Mouse (Mus musculus): ENCODE results near the gene Rgs3.

The Rgs3 gene

GRCm38 (mm10) chr4:62559797-62560329, at the start of gene Rgs3:
Gene Rgs3 (plus strand): TSS chr4:62559847.
- DNase-seq (ENCODE audit: low spot score) = no peak

GRCm38 (mm10) chr4:62509946-62510345, 49.7 kb upstream of the Rgs3 start:
- no peak for DNase-seq (ENCODE audit: low spot score)

DNA sequence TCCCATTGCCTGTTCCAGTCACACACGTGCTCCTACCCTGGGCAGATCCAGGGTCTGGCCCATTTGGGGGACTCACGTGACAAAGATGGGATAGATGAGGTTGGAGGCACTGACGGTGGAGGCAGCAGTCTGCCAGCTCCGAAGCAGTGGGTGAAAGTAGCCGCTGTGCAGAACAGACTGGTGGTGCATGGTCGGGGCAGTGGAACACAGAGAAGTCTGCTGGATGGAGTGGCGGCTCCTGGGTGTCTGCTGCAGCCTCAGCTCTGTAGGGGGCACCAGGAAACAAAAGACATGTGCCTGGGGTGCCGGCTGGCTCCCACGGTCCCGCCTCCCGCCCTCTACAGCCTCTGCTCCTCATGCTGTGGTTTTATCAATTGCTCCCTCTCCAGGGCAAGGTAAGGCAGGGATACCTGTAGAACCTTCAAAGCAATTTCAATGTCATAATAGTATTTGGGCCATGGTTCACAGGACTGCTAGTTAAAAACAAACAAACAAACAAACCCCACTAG, 45.6 kb upstream of the Rgs3 start:
- DNase-seq (ENCODE audit: low spot score) = no peak

- no peak for DNase-seq (ENCODE audit: low spot score)
Observed at GRCm38 (mm10) chr4:62514995-62515394, 44.7 kb upstream of the Rgs3 start.

DNA sequence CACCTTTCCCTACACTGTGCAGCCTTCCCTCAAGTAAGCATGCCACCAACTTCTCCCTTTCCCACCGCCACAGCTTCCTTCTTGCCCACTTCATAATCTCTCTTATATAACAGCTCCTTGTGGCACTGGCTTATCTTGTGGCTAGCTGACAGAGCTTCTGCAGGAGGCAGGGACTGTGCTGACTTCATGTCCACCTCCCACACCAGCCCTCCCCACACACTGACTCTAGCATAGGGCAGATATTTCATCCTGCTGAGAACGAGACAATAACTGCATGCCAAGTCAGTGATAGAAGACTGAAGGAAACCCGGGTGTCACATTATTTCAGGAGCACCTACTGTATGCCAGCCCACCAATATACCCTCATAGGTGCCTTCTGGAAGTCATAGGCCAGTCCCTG, 44.2 kb upstream of the Rgs3 start:
- no peak for DNase-seq (ENCODE audit: low spot score)

DNA sequence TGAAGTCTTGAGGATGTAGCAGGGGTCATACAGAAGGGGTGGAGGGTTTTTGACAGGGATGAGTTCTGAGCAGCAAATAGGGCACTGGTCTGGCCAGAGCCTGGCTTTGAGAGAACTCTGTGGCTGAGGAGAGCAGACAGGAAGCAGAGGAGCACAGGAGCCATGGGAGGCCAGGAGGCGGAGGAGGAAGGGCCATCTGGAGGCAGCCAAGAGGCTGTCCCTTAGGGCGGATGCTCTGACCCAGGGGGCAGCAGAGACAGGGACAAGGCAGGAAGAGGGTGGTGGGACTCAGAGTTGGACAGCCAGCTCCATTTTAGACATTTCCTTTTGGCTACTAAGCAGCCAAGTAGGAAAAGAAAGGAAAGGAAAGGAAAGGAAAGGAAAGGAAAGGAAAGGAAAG, 43.6 kb upstream of the Rgs3 start:
- DNase-seq (ENCODE audit: low spot score) = no peak

GRCm38 (mm10) chr4:62516579-62516978, 43.1 kb upstream of the Rgs3 start:
- no peak for DNase-seq (ENCODE audit: low spot score)

DNA sequence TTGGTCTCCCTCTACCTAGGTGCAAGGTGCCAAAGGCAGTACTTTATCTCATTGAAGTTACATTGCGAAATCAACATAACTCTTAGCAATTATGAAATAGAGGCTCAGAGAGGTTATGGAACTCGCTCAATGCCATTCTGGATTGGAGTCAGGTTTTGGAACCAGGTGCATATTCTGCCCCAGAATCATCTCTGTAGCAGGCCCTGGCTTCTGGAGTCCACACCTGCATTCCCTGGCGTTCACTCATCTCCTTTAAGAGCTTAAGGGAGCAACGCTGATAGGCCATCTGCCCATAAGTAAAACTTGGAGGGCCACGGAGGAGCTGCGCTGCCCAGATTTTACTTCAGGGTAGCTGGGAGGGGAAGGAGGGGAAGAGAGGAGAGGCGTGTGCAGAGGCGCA, 42.6 kb upstream of the Rgs3 start:
- DNase-seq (ENCODE audit: low spot score) = no peak

GRCm38 (mm10) chr4:62517538-62518415, 41.9 kb upstream of the Rgs3 start:
- no peak for DNase-seq (ENCODE audit: low spot score)

DNA sequence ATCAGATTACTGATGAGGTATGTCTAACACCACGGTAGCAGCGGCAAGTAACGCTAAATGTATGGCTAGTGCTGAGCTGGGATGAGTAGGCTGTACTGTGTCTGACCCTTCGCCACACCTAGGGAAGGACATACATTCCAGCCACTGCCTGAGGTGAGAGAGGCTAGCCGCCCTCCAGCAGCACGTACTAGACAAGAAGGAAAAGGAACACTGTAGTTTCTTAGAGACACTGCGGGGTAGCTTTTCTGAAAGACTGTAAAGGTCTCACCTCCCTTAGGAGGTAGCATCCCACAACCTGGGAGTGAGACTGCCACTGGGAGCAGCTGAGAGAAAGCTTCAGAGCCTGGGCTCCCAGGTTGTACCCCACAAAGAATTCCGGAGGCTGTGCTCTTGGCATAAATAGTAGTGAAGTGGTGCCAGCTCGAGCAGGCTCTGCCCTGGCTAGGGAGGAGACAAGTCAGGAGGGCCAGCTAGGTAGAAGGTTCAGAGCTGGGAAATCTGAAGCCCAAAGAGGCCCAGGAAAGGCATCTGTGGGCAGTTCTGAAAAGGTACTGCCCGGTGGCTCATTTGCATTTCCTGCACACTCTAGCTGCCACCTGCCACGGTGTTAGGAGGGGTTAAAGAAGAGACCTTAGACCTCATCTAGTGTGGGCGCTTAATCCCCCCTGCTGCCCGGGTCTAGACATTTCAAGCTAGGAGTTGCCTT, 41.1 kb upstream of the Rgs3 start:
- DNase-seq (ENCODE audit: low spot score) = peak; percentile 28

DNA sequence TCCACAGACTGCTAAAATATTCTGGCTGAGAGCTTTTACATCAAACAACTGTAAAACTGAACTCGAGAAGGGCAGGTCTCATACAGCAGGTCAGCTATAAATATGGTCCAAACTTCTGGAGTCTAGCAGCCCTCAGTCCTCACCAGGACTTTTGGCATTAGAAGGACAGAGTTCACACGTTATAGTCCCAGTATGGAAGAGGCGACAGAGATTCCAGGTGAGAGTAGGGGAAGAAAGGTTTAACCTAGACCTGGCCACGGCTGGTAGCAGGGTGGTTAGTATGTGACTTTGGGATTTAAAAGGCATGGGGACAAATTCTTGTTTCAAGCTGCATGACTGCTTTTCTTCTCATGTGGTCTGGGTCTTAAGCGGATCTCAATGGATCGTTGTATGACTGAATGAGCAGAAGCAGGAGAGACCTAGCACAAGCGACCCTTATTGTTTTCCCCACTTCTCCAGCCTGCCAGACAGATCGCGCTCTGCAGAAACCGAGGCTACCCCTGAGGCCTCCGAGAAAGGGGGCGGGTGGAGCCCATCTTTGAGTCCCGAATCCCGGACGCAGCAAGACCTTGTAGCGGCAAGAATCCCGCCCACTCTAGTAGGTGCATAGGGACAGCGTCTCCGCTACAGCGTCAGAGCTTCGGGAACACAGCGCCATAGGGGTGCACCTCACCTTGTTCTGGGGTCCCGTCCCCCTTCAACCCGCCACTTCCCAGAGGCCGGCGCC, 40.4 kb upstream of the Rgs3 start:
- no peak for DNase-seq (ENCODE audit: low spot score)

- DNase-seq (ENCODE audit: low spot score) = peak; percentile 92
Observed at GRCm38 (mm10) chr4:62519849-62520233, 39.8 kb upstream of the Rgs3 start, which contains the start of gene Alad. Gene Alad (minus strand): TSS chr4:62519918.

GRCm38 (mm10) chr4:62520892-62521400, 38.7 kb upstream of the Rgs3 start:
- no peak for DNase-seq (ENCODE audit: low spot score)

DNA sequence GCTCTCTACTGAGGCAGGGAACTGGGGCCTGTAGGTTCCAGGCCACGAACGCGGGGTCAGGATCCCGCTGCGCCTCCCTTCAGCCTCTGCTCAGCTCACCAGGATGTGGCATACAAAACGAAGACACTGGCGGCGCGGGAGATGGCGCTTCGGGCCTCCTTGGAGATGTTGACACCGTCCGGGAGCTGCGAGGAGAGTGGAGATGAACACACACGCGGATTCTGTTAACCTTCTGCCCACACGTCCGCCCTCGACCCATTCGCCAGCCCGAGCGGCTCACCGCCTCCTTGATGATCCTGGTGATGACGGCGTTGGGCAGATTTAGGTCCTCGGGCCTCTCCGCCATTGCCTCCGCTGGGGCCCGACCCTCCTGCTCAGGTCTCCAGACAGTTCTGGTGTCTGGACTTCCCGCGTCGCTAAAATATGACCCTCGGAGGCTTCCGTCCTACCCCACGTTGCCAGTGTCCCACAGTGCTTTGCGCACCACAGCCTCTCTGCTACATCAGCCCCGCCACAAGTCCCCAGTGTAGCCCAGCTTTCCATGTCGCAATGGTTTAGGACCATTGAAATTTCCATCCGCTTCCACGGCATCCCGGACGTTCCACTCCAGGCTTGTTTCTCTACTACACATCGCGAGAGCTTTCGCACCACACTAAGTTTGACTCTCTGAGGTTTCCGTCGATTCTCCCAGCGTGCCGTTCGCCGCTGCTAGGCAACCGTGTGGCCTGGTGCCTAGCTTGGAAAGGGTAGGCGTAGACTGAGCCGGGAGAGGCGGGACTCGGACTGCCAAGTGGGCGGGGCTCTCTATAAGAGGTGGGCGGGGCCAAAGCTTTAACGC, 34.8 kb upstream of the Rgs3 start, which contains the start of the genes Pole3 and 4933430I17Rik:
Pole3 (minus strand) TSS at position 418 of the 838 bp plus-strand sequence.
4933430I17Rik (plus strand) TSS at position 719 of the 838 bp plus-strand sequence.
- DNase-seq (ENCODE audit: low spot score) = peak; percentile 100

- no peak for DNase-seq (ENCODE audit: low spot score)
Observed at GRCm38 (mm10) chr4:62525489-62525811, 34.2 kb upstream of the Rgs3 start.

DNA sequence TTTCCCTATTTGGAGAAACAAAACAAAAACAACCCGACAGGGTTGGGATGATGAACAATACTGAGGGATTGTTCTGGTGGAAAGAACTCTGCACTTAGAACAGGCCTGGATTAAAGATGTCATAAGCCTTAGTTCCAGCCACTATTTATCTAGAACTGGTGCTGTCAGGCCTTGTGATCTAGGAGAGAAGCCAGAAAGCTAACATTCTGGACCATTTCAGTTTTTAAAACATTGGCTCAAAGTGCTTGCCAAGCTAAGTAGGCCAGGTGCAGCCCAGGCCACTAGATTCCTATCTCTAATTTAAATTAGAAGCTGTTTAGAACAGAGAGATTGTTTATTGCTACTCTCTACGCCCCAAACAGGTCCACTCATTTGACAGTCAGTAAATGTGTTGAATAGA, 33.4 kb upstream of the Rgs3 start:
- DNase-seq (ENCODE audit: low spot score) = no peak

DNA sequence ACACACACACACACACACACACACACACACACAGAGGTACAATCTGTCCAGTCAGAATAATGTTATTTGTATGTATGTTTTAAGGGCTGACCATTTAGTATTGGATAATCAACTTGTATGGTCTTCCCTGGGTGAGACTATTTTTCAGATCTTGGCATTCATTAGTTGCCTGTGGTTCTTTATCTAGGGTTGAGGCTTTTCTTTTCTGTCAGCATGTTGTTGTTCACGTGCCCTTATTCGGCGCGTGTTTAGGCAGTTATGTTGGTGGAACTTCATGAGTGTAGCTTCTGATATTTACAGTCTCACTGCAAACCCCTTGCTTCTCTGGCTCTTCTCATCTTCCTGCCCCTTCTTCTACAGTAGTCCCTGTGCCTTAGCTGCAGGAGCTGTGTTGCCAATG, 32.0 kb upstream of the Rgs3 start:
- DNase-seq (ENCODE audit: low spot score) = no peak

- no peak for DNase-seq (ENCODE audit: low spot score)
Observed at GRCm38 (mm10) chr4:62533729-62534128, 25.9 kb upstream of the Rgs3 start.

- no peak for DNase-seq (ENCODE audit: low spot score)
Observed at GRCm38 (mm10) chr4:62541802-62542201, 17.8 kb upstream of the Rgs3 start.

DNA sequence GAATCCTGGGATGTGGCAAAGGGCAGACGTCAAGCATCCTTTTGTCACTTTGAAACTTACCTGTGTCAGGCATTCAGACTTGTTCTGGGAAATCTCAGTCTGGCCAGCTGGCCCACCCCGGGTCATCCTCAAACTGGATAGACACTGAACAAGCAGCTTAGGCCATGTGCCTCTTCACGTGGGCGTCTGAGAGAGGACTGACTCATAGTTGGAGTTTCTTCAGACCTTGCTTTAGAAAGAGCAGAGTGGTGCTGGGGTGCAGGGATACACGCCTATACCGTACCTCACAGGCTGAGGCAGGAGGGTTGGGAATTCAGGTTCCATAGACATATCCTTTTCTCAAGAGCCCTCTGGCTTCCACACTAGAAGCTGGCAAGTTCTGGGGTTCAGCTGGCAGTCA, 15.9 kb upstream of the Rgs3 start:
- DNase-seq (ENCODE audit: low spot score) = no peak

- no peak for DNase-seq (ENCODE audit: low spot score)
Observed at GRCm38 (mm10) chr4:62544801-62545200, 14.8 kb upstream of the Rgs3 start.
